Mouse (Mus musculus): ENCODE results near the gene Asb16. TPM values are rescaled to one million over a fixed set of nuclear protein-coding genes. Genes with fewer than 3 reads are reported as not detected.
"Not testable (repeated sequence)": the region's sequence is repeated elsewhere in the genome, so short reads cannot be mapped to it uniquely, and the experiment has no call there.

Gene Asb16
- polyA plus RNA-seq, 1 experiment from 2014 or later = 0.12 TPM

DNA sequence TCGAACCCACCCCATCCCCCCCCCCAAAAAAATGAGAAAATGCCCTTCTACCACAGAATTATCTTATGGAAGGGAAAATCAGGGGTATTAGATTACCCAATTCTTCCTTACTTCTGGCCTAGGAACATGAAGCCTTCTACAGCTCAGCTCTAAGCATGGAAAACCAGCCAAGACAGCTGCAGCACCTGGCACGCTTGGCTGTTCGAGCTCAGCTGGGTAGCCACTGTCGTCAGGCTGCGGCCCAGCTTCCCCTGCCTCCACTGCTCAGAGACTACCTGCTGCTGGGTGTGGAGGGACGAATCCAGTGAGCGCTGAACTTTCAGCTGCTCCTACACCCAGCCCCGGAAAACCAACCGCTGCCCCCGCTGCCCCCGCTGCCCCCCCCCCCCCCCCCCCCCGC is 9.2 kb downstream of the Asb16 start:
- Histone ChIP-seq H3K4me3 (replicated peaks; ENCODE audit: low read length) (no peak overlapping the region), H3K36me3 (ENCODE audit: control insufficient read depth, insufficient read depth, low read length) (no peaks in the 10 kb centered on the region), H3K27ac (ENCODE audit: low read length) (no peak overlapping the region), H3K9ac (ENCODE audit: low read length) (no peak overlapping the region), H3K4me2 (ENCODE audit: low read depth, low read length) (no peak overlapping the region), H3K9me3 (replicated peaks; ENCODE audit: control insufficient read depth, low read length) (no peaks in the 10 kb centered on the region), H3K27me3 (ENCODE audit: control insufficient read depth, insufficient read depth, low read length) (no peaks in the 10 kb centered on the region), H3K4me1 (ENCODE audit: control insufficient read depth, insufficient read depth, low read length) (peaks cover 9% of the 10 kb centered on the region)
- 89% methylated on average over 7 of the region's 12 CpGs for WGBS
- no peak for ATAC-seq (ENCODE audit: insufficient read depth, low FRiP score)

DNA sequence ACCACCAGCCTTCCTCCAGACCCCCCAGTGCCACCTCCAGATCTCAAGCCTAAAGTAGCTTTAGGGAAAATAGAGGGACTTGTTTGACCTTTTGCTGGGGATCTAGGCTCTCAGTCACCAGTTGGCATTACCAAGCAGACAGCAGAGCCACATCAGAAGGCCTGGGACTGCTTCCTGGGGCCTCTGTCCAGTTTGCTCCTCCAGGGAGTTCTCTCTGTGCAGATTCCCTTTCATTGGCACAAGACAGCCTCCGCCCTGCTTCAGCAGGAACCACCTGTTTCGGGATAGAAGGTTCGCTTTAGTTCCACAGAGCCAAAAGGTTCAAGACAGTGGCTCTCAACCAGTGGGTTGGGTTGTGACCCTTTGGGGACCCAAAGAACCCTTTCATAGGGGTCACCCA is 11.1 kb downstream of the Asb16 start:
- Histone ChIP-seq H3K4me2 (ENCODE audit: low read depth, low read length) (no peak overlapping the region), H3K36me3 (ENCODE audit: control insufficient read depth, insufficient read depth, low read length) (no peaks in the 10 kb centered on the region), H3K4me3 (replicated peaks; ENCODE audit: low read length) (no peak overlapping the region), H3K9me3 (replicated peaks; ENCODE audit: control insufficient read depth, low read length) (no peaks in the 10 kb centered on the region), H3K27ac (ENCODE audit: low read length) (no peak overlapping the region), H3K27me3 (ENCODE audit: control insufficient read depth, insufficient read depth, low read length) (no peaks in the 10 kb centered on the region), H3K9ac (ENCODE audit: low read length) (no peak overlapping the region), H3K4me1 (ENCODE audit: control insufficient read depth, insufficient read depth, low read length) (peaks cover 9% of the 10 kb centered on the region)
- 84% methylated on average over 3 of the region's 3 CpGs for WGBS
- no peak for ATAC-seq (ENCODE audit: insufficient read depth, low FRiP score)

DNA sequence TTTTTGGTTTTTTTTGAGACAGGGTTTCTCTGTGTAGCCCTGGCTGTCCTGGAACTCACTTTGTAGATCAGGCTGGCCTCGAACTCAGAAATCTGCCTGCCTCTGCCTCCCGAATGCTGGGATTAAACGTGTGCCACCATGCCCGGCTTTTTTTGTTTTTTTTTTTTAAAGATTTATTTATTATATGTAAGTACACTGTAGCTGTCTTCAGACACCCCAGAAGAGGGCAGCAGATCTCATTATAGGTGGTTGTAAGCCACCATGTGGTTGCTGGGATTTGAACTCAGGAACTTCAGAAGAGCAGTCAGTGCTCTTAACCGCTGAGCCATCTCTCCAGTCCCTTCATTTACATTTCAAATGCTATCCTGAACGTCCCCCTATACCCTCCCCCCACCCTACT is 11.7 kb downstream of the Asb16 start:
- H3K4me1 ChIP-seq (ENCODE audit: control insufficient read depth, insufficient read depth, low read length); H3K9ac ChIP-seq (ENCODE audit: low read length); H3K4me2 ChIP-seq (ENCODE audit: low read depth, low read length); H3K9me3 ChIP-seq (replicated peaks; ENCODE audit: control insufficient read depth, low read length); H3K27me3 ChIP-seq (ENCODE audit: control insufficient read depth, insufficient read depth, low read length); H3K4me3 ChIP-seq (replicated peaks; ENCODE audit: low read length); ATAC-seq (ENCODE audit: insufficient read depth, low FRiP score); H3K36me3 ChIP-seq (ENCODE audit: control insufficient read depth, insufficient read depth, low read length); H3K27ac ChIP-seq (ENCODE audit: low read length): not testable (repeated sequence)
- WGBS = 68% methylated on average over 6 of the region's 6 CpGs

DNA sequence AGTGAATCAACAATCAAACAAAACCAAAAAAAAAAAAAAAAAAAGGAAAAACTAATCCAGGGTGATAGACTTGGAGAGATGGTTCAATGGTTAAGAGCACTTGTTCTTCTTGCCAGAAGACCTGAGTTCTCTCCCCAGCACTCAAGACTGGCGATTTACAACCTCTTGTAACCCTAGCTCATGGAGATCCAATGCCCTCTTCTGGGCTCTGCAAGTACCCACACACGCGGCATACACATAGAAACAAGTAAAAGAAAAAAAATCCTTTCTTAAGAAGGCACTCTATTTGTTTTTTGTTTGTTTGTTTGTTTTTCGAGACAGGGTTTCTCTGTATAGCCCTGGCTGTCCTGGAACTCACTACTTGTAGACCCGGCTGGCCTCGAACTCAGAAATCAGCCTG is 15.4 kb downstream of the Asb16 start:
- no peaks in the 10 kb centered on the region for H3K9me3 ChIP-seq (replicated peaks; ENCODE audit: control insufficient read depth, low read length)
- peak overlapping the region; percentile 74 for H3K27ac ChIP-seq (ENCODE audit: low read length)
- WGBS = 86% methylated on average over 6 of the region's 6 CpGs
- H3K36me3 ChIP-seq (ENCODE audit: control insufficient read depth, insufficient read depth, low read length) = 0 out of 2 replicates have a peak, but pooled peaks cover 3% of the 10 kb centered on the region
- no peak for ATAC-seq (ENCODE audit: insufficient read depth, low FRiP score)
- H3K4me1 ChIP-seq (ENCODE audit: control insufficient read depth, insufficient read depth, low read length) = peaks cover 10% of the 10 kb centered on the region
- H3K4me2 ChIP-seq (ENCODE audit: low read depth, low read length) = peak overlapping the region; percentile 66
- H3K9ac ChIP-seq (ENCODE audit: low read length) = peak overlapping the region; percentile 54
- no peaks in the 10 kb centered on the region for H3K27me3 ChIP-seq (ENCODE audit: control insufficient read depth, insufficient read depth, low read length)
- H3K4me3 ChIP-seq (replicated peaks; ENCODE audit: low read length) = peak overlapping the region; percentile 84; the same call in 1 of the 2 replicates

DNA sequence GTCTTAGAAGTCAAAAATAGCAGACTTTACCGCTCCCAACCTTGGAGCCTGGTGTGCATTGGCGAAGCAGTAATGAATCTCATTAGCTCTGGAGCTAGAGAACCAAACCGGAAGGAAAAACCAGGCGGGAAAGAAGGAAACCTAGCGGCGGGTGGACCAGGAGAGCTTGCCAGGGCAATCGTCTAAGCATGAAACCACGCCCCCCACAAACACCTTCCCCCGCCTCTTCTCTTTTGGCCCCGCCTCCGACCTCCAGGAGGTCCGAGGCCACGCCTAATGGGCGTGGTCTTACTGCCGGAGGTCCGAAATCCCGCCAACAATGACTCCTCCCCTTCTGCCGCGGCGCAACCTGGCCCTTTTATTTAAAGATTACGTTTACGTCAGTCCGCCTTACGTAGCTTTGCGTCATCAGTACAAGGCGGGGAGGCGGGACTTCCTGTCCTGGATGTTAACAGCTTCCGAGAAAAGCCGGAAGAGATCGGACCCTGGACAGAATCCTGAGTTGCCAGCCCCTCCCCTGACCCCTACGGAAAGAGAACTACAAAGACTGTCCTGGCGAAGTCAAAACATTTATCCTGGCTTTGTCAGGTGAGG is 16.1 kb downstream of the Asb16 start, which contains the start of gene Tmub2:
Tmub2 (plus strand) TSS at position 431 of the 594 bp plus-strand sequence.
- Histone ChIP-seq H3K4me2 (ENCODE audit: low read depth, low read length) (peak within 1 kb of the TSS; percentile 66), H3K9ac (ENCODE audit: low read length) (peak within 1 kb of the TSS; percentile 91)
- WGBS = under 1% methylated on average over 32 of the region's 32 CpGs

DNA sequence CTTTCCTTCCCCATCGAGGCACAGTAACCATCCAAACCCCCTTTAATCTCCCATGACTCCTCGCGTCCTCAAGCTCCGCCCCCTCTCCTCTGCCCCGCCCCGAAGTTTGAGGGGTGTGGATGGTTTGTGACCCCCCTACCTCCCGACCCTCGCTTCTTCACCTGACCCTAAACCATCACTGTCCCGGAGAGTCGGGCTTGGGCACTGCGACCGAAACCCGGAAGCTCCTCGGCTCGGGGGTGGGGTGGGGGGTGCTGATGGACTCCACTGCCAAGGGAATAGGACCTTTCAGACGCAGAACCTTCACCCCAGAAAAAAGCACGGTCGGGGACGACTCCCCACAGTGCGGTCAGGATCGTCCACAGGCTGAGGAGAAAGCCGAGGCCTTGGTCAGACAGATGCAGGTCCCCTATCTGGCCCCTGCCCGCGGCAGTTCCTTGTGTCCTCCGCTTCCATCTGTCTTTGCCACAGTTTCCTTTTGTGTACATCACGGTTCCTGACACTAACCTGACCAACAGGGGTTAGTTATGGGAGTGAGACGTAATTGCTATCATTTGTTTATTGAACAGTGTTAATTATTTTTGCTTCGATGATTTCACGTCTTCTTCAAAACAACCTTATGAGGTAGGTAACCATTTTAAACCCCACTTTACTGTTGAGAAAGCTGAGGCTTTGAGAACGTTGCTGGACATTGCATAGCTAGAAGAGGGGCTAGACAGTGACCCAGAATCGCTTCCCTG is 16.7 kb downstream of the Asb16 start:
- peak overlapping the region; percentile 84 for H3K27ac ChIP-seq (ENCODE audit: low read length)
- peak overlapping the region; percentile 66 for H3K4me2 ChIP-seq (ENCODE audit: low read depth, low read length)
- WGBS = 2% methylated on average over 31 of the region's 31 CpGs

More for the DNA sequence above, 16.1 kb downstream of the Asb16 start, which contains the start of gene Tmub2:
- Histone ChIP-seq H3K4me3 (replicated peaks; ENCODE audit: low read length) (peak within 1 kb of the TSS; percentile 84), H3K27me3 (ENCODE audit: control insufficient read depth, insufficient read depth, low read length) (no peaks in the 10 kb centered on the region), H3K4me1 (ENCODE audit: control insufficient read depth, insufficient read depth, low read length) (peaks cover 10% of the 10 kb centered on the region), H3K9me3 (replicated peaks; ENCODE audit: control insufficient read depth, low read length) (no peaks in the 10 kb centered on the region), H3K36me3 (ENCODE audit: control insufficient read depth, insufficient read depth, low read length) (0 out of 2 replicates have a peak, but pooled peaks cover 3% of the 10 kb centered on the region), H3K27ac (ENCODE audit: low read length) (peak within 1 kb of the TSS; percentile 84)
- peak; percentile 94 for ATAC-seq (ENCODE audit: insufficient read depth, low FRiP score)

DNA sequence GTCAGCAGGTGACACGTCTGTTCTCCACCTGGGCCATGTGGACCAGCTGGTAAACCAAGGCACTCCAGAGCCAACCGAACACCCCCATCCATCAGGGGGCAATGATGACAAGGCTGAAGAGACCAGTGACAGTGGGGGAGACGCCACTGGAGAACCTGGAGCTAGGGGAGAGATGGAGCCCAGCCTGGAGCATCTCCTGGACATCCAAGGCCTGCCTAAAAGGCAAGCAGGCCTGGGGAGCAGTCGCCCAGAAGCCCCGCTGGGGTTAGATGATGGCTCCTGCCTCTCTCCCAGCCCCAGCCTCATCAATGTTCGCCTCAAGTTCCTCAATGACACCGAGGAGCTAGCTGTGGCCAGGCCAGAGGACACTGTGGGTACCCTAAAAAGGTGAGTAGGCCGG is 18.9 kb downstream of the Asb16 start:
- no peak overlapping the region for H3K4me2 ChIP-seq (ENCODE audit: low read depth, low read length)
- 89% methylated on average over 8 of the region's 8 CpGs for WGBS
- peaks cover 11% of the 10 kb centered on the region; the same call in 1 of the 2 replicates for H3K36me3 ChIP-seq (ENCODE audit: control insufficient read depth, insufficient read depth, low read length)
- H3K27me3 ChIP-seq (ENCODE audit: control insufficient read depth, insufficient read depth, low read length) = no peaks in the 10 kb centered on the region
- H3K9ac ChIP-seq (ENCODE audit: low read length) = no peak overlapping the region
- H3K9me3 ChIP-seq (replicated peaks; ENCODE audit: control insufficient read depth, low read length) = no peaks in the 10 kb centered on the region
- peaks cover 10% of the 10 kb centered on the region for H3K4me1 ChIP-seq (ENCODE audit: control insufficient read depth, insufficient read depth, low read length)
- H3K4me3 ChIP-seq (replicated peaks; ENCODE audit: low read length) = no peak overlapping the region
- H3K27ac ChIP-seq (ENCODE audit: low read length) = no peak overlapping the region
- no peak for ATAC-seq (ENCODE audit: insufficient read depth, low FRiP score)

More for the DNA sequence above, 16.7 kb downstream of the Asb16 start:
- ATAC-seq (ENCODE audit: insufficient read depth, low FRiP score) = peak; percentile 75
- H3K9ac ChIP-seq (ENCODE audit: low read length) = peak overlapping the region; percentile 91
- 0 out of 2 replicates have a peak, but pooled peaks cover 3% of the 10 kb centered on the region for H3K36me3 ChIP-seq (ENCODE audit: control insufficient read depth, insufficient read depth, low read length)
- no peaks in the 10 kb centered on the region for H3K9me3 ChIP-seq (replicated peaks; ENCODE audit: control insufficient read depth, low read length)
- H3K4me1 ChIP-seq (ENCODE audit: control insufficient read depth, insufficient read depth, low read length) = peaks cover 10% of the 10 kb centered on the region
- H3K4me3 ChIP-seq (replicated peaks; ENCODE audit: low read length) = peak overlapping the region; percentile 84
- no peaks in the 10 kb centered on the region for H3K27me3 ChIP-seq (ENCODE audit: control insufficient read depth, insufficient read depth, low read length)

DNA sequence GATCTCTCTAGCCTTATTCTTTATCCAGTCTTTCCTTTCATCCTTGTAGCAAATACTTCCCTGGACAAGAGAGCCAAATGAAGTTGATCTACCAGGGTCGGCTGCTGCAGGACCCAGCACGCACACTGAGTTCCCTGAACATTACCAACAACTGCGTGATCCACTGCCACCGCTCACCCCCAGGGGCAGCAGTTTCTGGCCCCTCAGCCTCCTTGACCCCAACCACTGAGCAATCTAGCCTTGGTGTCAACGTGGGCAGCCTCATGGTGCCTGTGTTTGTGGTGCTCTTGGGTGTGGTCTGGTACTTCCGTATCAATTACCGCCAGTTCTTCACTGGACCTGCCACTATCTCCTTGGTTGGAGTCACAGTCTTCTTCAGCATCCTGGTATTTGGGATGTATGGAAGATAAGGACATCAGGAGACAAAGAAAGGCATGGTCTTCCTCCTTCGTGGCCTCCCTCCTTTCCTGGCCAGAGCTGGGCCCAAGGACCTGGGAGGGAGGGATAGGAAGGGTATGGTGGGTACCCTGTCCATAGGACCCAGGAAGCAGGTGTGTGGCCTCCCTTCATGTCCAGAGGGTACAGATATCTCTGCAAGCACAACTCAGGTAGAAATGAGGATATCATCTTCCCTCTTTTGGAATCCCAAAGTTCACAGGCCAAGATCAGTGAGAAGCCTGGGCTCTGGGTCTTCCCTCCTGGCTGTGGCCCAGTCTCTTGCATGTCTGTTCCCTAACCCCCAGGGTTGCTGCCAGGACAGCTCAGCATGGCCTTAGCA is 19.7 kb downstream of the Asb16 start:
- Histone ChIP-seq H3K27me3 (ENCODE audit: control insufficient read depth, insufficient read depth, low read length) (no peaks in the 10 kb centered on the region), H3K4me1 (ENCODE audit: control insufficient read depth, insufficient read depth, low read length) (peaks cover 10% of the 10 kb centered on the region), H3K4me2 (ENCODE audit: low read depth, low read length) (no peak overlapping the region), H3K9ac (ENCODE audit: low read length) (no peak overlapping the region), H3K27ac (ENCODE audit: low read length) (no peak overlapping the region), H3K4me3 (replicated peaks; ENCODE audit: low read length) (no peak overlapping the region), H3K9me3 (replicated peaks; ENCODE audit: control insufficient read depth, low read length) (no peaks in the 10 kb centered on the region), H3K36me3 (ENCODE audit: control insufficient read depth, insufficient read depth, low read length) (peaks cover 11% of the 10 kb centered on the region; the same call in 1 of the 2 replicates)
- 83% methylated on average over 8 of the region's 8 CpGs for WGBS
- no peak for ATAC-seq (ENCODE audit: insufficient read depth, low FRiP score)
